Mouse (Mus musculus) heart, embryonic 15.5 days (tissue): ENCODE data around the gene Zfp358. TPM values are rescaled to one million over a fixed set of nuclear protein-coding genes. Genes with fewer than 3 reads are reported as not detected.
A peak's percentile ranks its signal among the peaks of the same experiment; 100 is the strongest.

Experiments
- ATAC-seq: fragments of 200-750 bp; cut with Nextera tagmentation; replicated peaks from 2 replicates; pipeline ENCODE4 v1.8.0; 2017; ENCODE audit warnings: low read depth, moderate TSS enrichment; ENCODE audit not compliant: insufficient number of reproducible peaks, insufficient read depth, low FRiP score
- H3K27ac ChIP-seq: fragments of 300-500 bp; sonication (generic); 2 replicates; pipeline ENCODE4 v1.5.1; 2015; ENCODE audit warnings: mild to moderate bottlenecking, inconsistent platforms
- H3K27me3 ChIP-seq: fragments of 300-500 bp; sonication (generic); 2 replicates; pipeline ENCODE4 v1.6.1; 2015; ENCODE audit warnings: inconsistent platforms
- H3K36me3 ChIP-seq: fragments of 300-500 bp; sonication (generic); 2 replicates; pipeline ENCODE4 v1.6.1; 2015; ENCODE audit warnings: mild to moderate bottlenecking, inconsistent platforms
- H3K4me1 ChIP-seq: fragments of 300-500 bp; sonication (generic); replicated peaks from 2 replicates; pipeline ENCODE4 v1.6.1; 2015; ENCODE audit warnings: inconsistent platforms
- H3K4me2 ChIP-seq: fragments of 300-500 bp; sonication (generic); 2 replicates; pipeline ENCODE4 v1.6.1; 2015; ENCODE audit warnings: inconsistent platforms, mild to moderate bottlenecking, moderate library complexity
- H3K4me3 ChIP-seq: fragments of 300-500 bp; sonication (generic); 2 replicates; pipeline ENCODE4 v1.5.1; 2015; ENCODE audit warnings: mild to moderate bottlenecking, inconsistent platforms
- H3K9ac ChIP-seq: fragments of 300-500 bp; sonication (generic); 2 replicates; pipeline ENCODE4 v1.6.1; 2015; ENCODE audit warnings: mild to moderate bottlenecking, inconsistent platforms
- H3K9me3 ChIP-seq: fragments of 300-500 bp; sonication (generic); replicated peaks from 2 replicates; pipeline ENCODE4 v1.6.1; 2016; ENCODE audit warnings: inconsistent platforms
- WGBS: fragments of 180-500 bp; shearing (Covaris S2); methylation state at CpG from one replicate; pipeline ENCODE4 v1.1.7; 2015; ENCODE audit warnings: mixed read lengths; 5-methylcytosine and 5-hydroxymethylcytosine counted together
- polyA plus RNA-seq: library from polyadenylated mRNA; unstranded; fragments of >200 nt; fragmentation: Nextera tagmentation; extraction: Ambion mirVana; gene quantifications from 2 replicates; pipeline ENCODE4 v1.2.1, GENCODE M21; 2015

Zfp358 gene
- 26.4 and 34.9 TPM in 2 replicates for polyA plus RNA-seq

DNA sequence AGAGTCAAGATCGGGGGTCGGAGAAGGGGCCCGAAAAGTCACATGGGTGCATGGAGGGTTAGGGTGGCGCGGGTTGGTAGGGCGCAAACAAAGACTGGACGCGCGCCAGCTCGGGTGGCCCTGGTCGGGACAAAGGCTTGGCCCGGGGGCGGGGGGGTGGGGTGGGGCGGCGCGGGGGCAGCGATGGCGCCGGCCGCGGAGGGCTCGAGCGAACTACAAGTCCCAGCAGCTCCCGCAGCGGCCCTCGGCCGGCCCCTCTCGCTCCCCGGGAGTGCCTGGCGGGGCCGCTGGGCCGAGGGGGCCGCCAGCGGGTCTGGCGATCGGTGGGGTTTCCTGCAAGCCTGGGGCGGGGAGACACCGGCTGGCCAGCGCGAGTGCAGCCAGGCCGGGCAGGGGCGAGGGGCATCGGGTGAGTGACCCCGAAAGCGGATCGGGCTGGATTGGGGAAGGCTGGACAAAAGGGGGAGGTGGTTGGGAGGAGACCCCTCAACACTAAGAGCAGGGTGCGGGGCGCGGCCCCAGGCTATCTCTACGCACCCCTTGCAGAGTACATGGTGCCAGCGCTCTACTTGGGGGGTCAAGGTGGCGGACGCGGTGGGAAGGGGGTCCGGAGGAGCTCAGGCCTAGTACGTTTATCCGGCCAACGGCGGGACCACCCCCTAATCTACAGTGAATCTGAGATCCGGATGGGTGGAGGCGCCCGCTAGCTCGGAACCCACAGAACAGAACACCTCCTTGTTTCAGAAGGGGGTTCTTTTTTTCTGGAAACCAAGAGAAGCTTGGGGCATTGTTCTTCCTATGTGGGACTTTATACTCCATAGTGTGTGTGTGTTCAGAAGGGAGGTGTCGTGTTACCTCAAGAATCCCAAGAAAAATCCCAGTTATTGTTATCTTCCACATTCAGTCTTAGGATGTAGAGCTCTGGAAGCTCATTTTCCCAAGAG, at the start of gene Zfp358:
Zfp358 (plus strand) TSS at position 238 of the 944 bp plus-strand sequence.
- H3K9ac ChIP-seq = peak within 1 kb of the TSS; percentile 98
- peak within 1 kb of the TSS; percentile 85 for H3K27ac ChIP-seq
- H3K4me3 ChIP-seq = peak within 1 kb of the TSS; percentile 99
- 1% methylated on average over 53 of the region's 64 CpGs for WGBS
- peak within 1 kb of the TSS; percentile 73 for H3K4me2 ChIP-seq
- peaks cover 21% of the 10 kb centered on the region for H3K36me3 ChIP-seq
- no peaks in the 10 kb centered on the region for H3K27me3 ChIP-seq
- peak; percentile 89 for ATAC-seq
- peaks cover 9% of the 10 kb centered on the region for H3K4me1 ChIP-seq
- H3K9me3 ChIP-seq = no peaks in the 10 kb centered on the region

DNA sequence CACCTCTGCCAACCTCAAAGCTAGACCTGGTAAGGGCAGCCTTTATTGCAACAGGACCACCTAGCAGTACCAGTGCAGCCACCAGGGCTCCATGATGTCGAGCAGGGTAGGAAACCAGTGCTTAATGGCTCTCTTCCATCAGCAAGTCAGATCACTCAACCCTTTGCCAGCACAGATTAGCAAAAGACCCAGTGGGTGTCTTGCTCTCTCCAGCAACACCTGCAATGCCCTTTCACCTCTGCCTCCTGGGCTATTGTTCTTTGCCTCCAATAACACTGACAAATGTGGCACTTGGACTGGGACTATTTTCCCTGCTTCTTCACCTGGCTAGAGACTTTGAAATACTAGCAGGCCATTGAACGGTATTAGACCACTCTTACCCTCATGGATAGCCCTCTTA, 43.7 kb upstream of the Zfp358 start:
- H3K9ac ChIP-seq = no peak overlapping the region
- no peak for ATAC-seq
- H3K27ac ChIP-seq = no peak overlapping the region
- no peaks in the 10 kb centered on the region for H3K27me3 ChIP-seq
- WGBS = 87% methylated on average over 2 of the region's 2 CpGs
- no peak overlapping the region for H3K4me2 ChIP-seq
- no peaks in the 10 kb centered on the region for H3K9me3 ChIP-seq
- H3K4me3 ChIP-seq = no peak overlapping the region
- peaks cover 59% of the 10 kb centered on the region for H3K36me3 ChIP-seq
- no peaks in the 10 kb centered on the region for H3K4me1 ChIP-seq

- no peak overlapping the region for H3K4me2 ChIP-seq
- WGBS = 32% methylated on average over 5 of the region's 5 CpGs
- H3K27ac ChIP-seq = no peak overlapping the region
- ATAC-seq = no peak
- H3K36me3 ChIP-seq = peaks cover 73% of the 10 kb centered on the region
- no peaks in the 10 kb centered on the region for H3K27me3 ChIP-seq
- no peaks in the 10 kb centered on the region for H3K9me3 ChIP-seq
- no peaks in the 10 kb centered on the region for H3K4me1 ChIP-seq
- no peak overlapping the region for H3K9ac ChIP-seq
- no peak overlapping the region for H3K4me3 ChIP-seq
Observed at GRCm38 (mm10) chr8:3450670-3451069, 42.3 kb upstream of the Zfp358 start.

GRCm38 (mm10) chr8:3451992-3452391, 40.9 kb upstream of the Zfp358 start:
- no peak overlapping the region for H3K9ac ChIP-seq
- no peak overlapping the region for H3K27ac ChIP-seq
- 95% methylated on average over 25 of the region's 25 CpGs for WGBS
- no peaks in the 10 kb centered on the region for H3K4me1 ChIP-seq
- no peak for ATAC-seq
- H3K27me3 ChIP-seq = no peaks in the 10 kb centered on the region
- no peak overlapping the region for H3K4me3 ChIP-seq
- no peaks in the 10 kb centered on the region for H3K9me3 ChIP-seq
- H3K4me2 ChIP-seq = no peak overlapping the region
- H3K36me3 ChIP-seq = peaks cover 82% of the 10 kb centered on the region

DNA sequence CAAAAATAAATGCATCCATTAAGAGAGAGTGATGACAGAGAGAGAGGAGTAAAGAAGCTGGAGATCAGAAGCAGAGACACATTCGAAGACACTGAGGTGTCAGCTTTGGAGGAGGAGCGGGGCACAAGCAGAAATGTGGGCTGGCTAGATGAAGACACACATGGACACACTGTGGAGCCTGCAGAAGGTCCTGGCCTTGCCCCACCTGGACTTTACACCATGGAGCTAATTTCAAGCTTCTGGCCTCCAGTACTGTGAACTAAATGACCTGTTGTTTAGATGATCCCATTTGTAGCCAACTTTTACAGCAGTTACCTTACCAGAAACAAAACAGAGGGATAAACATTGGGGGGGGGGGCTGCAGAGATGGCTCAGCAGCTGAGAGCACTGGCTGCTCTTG, 29.7 kb upstream of the Zfp358 start:
- no peaks in the 10 kb centered on the region for H3K27me3 ChIP-seq
- H3K9ac ChIP-seq = no peak overlapping the region
- no peaks in the 10 kb centered on the region for H3K9me3 ChIP-seq
- H3K27ac ChIP-seq = no peak overlapping the region
- no peak for ATAC-seq
- WGBS = 86% methylated on average over 2 of the region's 2 CpGs
- H3K4me3 ChIP-seq = no peak overlapping the region
- peaks cover 5% of the 10 kb centered on the region; the same call in 1 of the 2 replicates for H3K4me1 ChIP-seq
- H3K36me3 ChIP-seq = no peaks in the 10 kb centered on the region
- H3K4me2 ChIP-seq = no peak overlapping the region

- no peaks in the 10 kb centered on the region for H3K9me3 ChIP-seq
- no peak for ATAC-seq
- no peak overlapping the region for H3K9ac ChIP-seq
- no peak overlapping the region for H3K4me2 ChIP-seq
- peaks cover 5% of the 10 kb centered on the region; the same call in 1 of the 2 replicates for H3K4me1 ChIP-seq
- no peak overlapping the region for H3K4me3 ChIP-seq
- H3K27me3 ChIP-seq = no peaks in the 10 kb centered on the region
- 58% methylated on average over 5 of the region's 5 CpGs for WGBS
- no peak overlapping the region for H3K27ac ChIP-seq
- no peaks in the 10 kb centered on the region for H3K36me3 ChIP-seq
Observed at GRCm38 (mm10) chr8:3464309-3464708, 28.6 kb upstream of the Zfp358 start.

DNA sequence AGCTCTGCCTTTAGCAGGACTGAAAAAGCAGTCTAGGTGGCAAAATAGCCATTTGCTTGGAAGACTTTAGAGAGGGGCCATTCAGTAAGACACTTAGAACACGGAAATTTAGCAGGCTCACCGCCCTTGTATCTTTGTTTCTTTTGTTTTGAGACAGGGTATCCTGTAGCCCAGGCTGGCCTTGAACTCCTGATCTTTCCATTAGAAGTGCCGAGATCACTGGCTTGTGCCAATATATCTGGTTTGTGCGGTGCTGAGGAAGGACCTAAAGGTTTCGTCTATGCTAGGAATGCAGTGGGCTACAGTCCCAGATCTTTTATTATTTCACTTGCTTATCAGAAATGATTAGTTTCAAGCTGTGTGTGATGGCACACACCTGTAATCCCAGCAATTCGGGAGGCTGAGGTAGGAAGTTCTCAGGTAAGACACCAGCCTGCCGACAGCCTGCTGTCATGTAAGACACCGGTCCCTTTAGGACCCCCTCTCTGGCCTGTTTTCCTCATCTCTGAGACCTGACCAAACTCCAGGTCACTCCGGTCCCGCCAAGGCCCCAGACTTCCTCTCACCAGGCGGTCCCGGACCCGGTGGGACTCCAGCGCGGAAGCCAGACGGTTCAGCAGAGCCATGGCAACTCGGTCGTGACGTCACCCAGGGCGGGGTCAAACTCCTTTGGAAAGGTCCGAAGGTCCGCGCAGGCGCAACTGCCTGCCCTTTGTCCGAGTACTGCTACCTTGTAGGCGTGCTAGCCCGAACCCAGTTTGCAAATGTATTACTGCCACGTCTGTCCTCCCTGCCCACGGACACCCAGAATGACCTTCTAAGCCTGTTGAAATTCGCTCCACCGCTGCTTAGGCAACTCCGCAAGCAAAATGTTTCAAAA, 25.7 kb upstream of the Zfp358 start, which contains the start of gene Pex11g:
Pex11g (minus strand) TSS at position 675 of the 880 bp plus-strand sequence.
- H3K9me3 ChIP-seq = no peaks in the 10 kb centered on the region

GRCm38 (mm10) chr8:3467886-3468545, 24.9 kb upstream of the Zfp358 start:
- 53% methylated on average over 9 of the region's 9 CpGs for WGBS
- H3K36me3 ChIP-seq = no peaks in the 10 kb centered on the region
- no peaks in the 10 kb centered on the region for H3K9me3 ChIP-seq
- ATAC-seq = no peak
- H3K9ac ChIP-seq = peak overlapping the region; percentile 58
- H3K4me1 ChIP-seq = peaks cover 5% of the 10 kb centered on the region; the same call in 1 of the 2 replicates
- H3K4me2 ChIP-seq = peak overlapping the region; percentile 71
- H3K4me3 ChIP-seq = peak overlapping the region; percentile 53
- H3K27ac ChIP-seq = peak overlapping the region; percentile 59
- H3K27me3 ChIP-seq = no peaks in the 10 kb centered on the region

More for the DNA sequence above, 25.7 kb upstream of the Zfp358 start, which contains the start of gene Pex11g:
- 5% methylated on average over 32 of the region's 32 CpGs for WGBS
- Histone ChIP-seq H3K27me3 (no peaks in the 10 kb centered on the region), H3K27ac (peak within 1 kb of the TSS; percentile 59), H3K4me3 (peak within 1 kb of the TSS; percentile 53), H3K4me2 (peak within 1 kb of the TSS; percentile 71), H3K4me1 (peaks cover 5% of the 10 kb centered on the region; the same call in 1 of the 2 replicates), H3K36me3 (no peaks in the 10 kb centered on the region), H3K9ac (peak within 1 kb of the TSS; percentile 58)
- peak; percentile 93 for ATAC-seq

DNA sequence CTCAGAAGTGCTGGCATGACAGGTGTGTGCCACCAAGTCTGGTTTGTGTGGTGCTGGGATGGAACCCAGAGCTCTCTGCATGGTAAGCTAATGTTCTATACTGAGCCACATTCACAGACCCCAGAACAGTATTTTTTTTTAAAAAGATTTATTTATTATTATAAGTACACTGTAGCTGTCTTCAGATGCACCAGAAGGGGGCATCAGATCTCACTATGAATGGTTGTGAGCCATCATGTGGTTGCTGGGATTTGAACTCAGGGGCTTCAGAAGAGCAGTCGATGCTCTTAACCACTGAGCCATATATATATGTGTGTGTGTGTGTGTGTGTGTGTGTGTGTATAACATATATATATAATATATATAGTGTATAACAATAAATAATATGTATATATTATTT, 24.1 kb upstream of the Zfp358 start:
- Histone ChIP-seq H3K27ac (no peak overlapping the region), H3K27me3 (no peaks in the 10 kb centered on the region), H3K4me2 (no peak overlapping the region), H3K9ac (no peak overlapping the region), H3K4me1 (peaks cover 5% of the 10 kb centered on the region; the same call in 1 of the 2 replicates), H3K4me3 (no peak overlapping the region), H3K36me3 (no peaks in the 10 kb centered on the region), H3K9me3 (no peaks in the 10 kb centered on the region)
- no peak for ATAC-seq
- WGBS = 100% methylated on average over 1 of the region's 1 CpGs

GRCm38 (mm10) chr8:3470562-3470961, 22.4 kb upstream of the Zfp358 start, which contains the start of gene Tex45:
Tex45 (plus strand) TSS chr8:3470862.
- no peak for ATAC-seq
- Histone ChIP-seq H3K4me1 (peaks cover 5% of the 10 kb centered on the region; the same call in 1 of the 2 replicates), H3K9me3 (no peaks in the 10 kb centered on the region), H3K27me3 (no peaks in the 10 kb centered on the region), H3K36me3 (no peaks in the 10 kb centered on the region), H3K9ac (no peak within 1 kb of the TSS), H3K4me3 (no peak within 1 kb of the TSS), H3K27ac (no peak within 1 kb of the TSS), H3K4me2 (no peak within 1 kb of the TSS)
